Mouse (Mus musculus): ENCODE results near the gene Klf11.

DNA sequence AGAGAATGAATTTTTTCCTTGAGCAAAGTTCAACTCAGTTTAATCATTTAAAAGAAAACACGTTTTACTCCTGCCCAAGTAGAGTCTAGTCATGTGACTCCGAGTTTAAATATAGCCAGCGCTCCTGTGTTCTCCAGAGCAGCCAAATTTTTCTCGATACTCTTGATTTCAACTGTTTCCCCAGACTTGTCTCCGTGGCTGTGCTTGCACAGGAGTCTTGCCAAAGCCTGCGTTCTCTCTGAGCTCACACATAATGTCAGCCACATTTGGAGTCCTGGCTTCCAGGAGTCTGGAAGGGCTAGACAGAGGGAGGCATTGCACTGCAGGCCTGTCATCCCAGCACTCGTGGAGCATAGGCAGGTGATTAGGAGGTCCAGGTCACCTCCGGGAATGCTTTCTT is 31.5 kb downstream of the Klf11 start:
- TF ChIP-seq CTCF (IDR thresholded peaks at IDR 0.05; ENCODE audit: control insufficient read depth, insufficient read depth, low read length) (no peak), POLR2A (IDR thresholded peaks at IDR 0.05; ENCODE audit: borderline replicate concordance, control insufficient read depth, low read depth, low read length) (no peak)
